ENCODE assay signal across 22 mouse cellular contexts in genomic region chr1:106517591-106518177, GRCm38 (mm10).
DNase-seq lines count a peak whose midpoint lies in the region; ATAC-seq lines count a peak whose summit lies in the region.
"Had no signal": no experiment of that assay in that cellular context is flagged by ENCODE, and none has a peak within 500 bp of the region (broad histone marks: within the 10 kb centered on the region; RNA-seq: fewer than 3 reads in every experiment).

No protein-coding gene starts in this region.

- H3K36me3 ChIP-seq in megakaryocyte, embryonic 14.5 days (replicated peaks; ENCODE audit: low read length), result no peaks in the 10 kb centered on the region
- no peaks in the 10 kb centered on the region for H3K36me3 ChIP-seq in forebrain, embryonic 16.5 days (ENCODE audit: control insufficient read depth, insufficient read depth)
- H3K36me3 ChIP-seq: heart, embryonic 13.5 days; limb, embryonic 13.5 days; liver, embryonic 13.5 days; neural tube, embryonic 13.5 days had no signal

- no peak overlapping the region for H3K9ac ChIP-seq in forebrain, embryonic 16.5 days (replicated peaks; ENCODE audit: low read depth, low read length)
- H3K9ac ChIP-seq: heart, embryonic 13.5 days; limb, embryonic 13.5 days; liver, embryonic 13.5 days; lung, embryonic 14.5 days; neural tube, embryonic 13.5 days had no signal

- H3K27me3 ChIP-seq in megakaryocyte, embryonic 14.5 days (replicated peaks), result peaks cover 2% of the 10 kb centered on the region
- H3K27me3 ChIP-seq in forebrain, embryonic 16.5 days (replicated peaks; ENCODE audit: control insufficient read depth, insufficient read depth, low read length), result no peaks in the 10 kb centered on the region
- H3K27me3 ChIP-seq: heart, embryonic 13.5 days; limb, embryonic 13.5 days; liver, embryonic 13.5 days; neural tube, embryonic 13.5 days had no signal

- peak overlapping the region; percentile 64 for H3K4me3 ChIP-seq in megakaryocyte, embryonic 14.5 days (replicated peaks)
- no peak overlapping the region for H3K4me3 ChIP-seq in forebrain, embryonic 16.5 days (replicated peaks; ENCODE audit: low read length)
- H3K4me3 ChIP-seq: gastrocnemius, adult 2 months; heart, embryonic 13.5 days; limb, embryonic 13.5 days; liver, embryonic 13.5 days; neural tube, embryonic 13.5 days had no signal

- H3K4me2 ChIP-seq in forebrain, embryonic 16.5 days (ENCODE audit: low read length), result no peak overlapping the region
- H3K4me2 ChIP-seq: heart, embryonic 13.5 days; limb, embryonic 13.5 days; liver, embryonic 13.5 days; lung, embryonic 14.5 days; neural tube, embryonic 13.5 days had no signal

- ATAC-seq in granulocyte monocyte progenitor cell, adult 5-6 weeks (replicated peaks; ENCODE audit: poor library complexity, severe bottlenecking), result peak; percentile 63
- no peak for ATAC-seq in forebrain, embryonic 16.5 days
- ATAC-seq: hindbrain, postnatal 0 days had no signal

- 87% methylated on average over 6 of the region's 6 CpGs for WGBS in forebrain, embryonic 16.5 days

- H3K9me3 ChIP-seq in megakaryocyte, embryonic 14.5 days, result no peaks in the 10 kb centered on the region
- H3K9me3 ChIP-seq in forebrain, embryonic 16.5 days (ENCODE audit: control insufficient read depth, low read length), result no peaks in the 10 kb centered on the region
- H3K9me3 ChIP-seq: heart, embryonic 13.5 days; limb, embryonic 13.5 days; liver, embryonic 13.5 days; neural tube, embryonic 13.5 days had no signal

- H3K4me1 ChIP-seq in megakaryocyte, embryonic 14.5 days, result peaks cover 62% of the 10 kb centered on the region
- H3K4me1 ChIP-seq in forebrain, embryonic 16.5 days (replicated peaks; ENCODE audit: control insufficient read depth, insufficient read depth, low read length), result no peaks in the 10 kb centered on the region; the same call in 1 of the 2 replicates
- H3K4me1 ChIP-seq: limb, embryonic 13.5 days; neural tube, embryonic 13.5 days had no signal

- no peak overlapping the region for H3K27ac ChIP-seq in forebrain, embryonic 16.5 days (ENCODE audit: low read length)
- H3K27ac ChIP-seq: gastrocnemius, adult 2 months; heart, embryonic 13.5 days; hindbrain, postnatal 0 days; limb, embryonic 13.5 days; liver, embryonic 13.5 days; neural tube, embryonic 13.5 days had no signal

- peak; percentile 19 for DNase-seq in thymus, postnatal 0 days (ENCODE audit: low spot score)
- DNase-seq in thymus, adult 18-20 months, result no peak
- peak; percentile 40 for DNase-seq in thymus, postnatal 4 days
- DNase-seq in right cerebral cortex, adult 2 months (ENCODE audit: low spot score in 2 of 2), result no peak
- DNase-seq: B cell, adult 2 months; cerebellum, adult 2 months; gastrocnemius, adult 2 months; heart, postnatal 4 days; kidney, adult 9 months; kidney, postnatal 25 days; liver, embryonic 13.5 days; lung, embryonic 14.5 days; lung, postnatal 4 days; midbrain, embryonic 14.5 days; right cerebral cortex, adult 18-20 months had no signal

Comparison
In these comparisons a context has a peak if more than half of its experiments do, and no peak if none do; other contexts are left out.
1. DNase-seq: peak in thymus, postnatal 0 days (single experiment) and thymus, postnatal 4 days (single experiment); none in thymus, adult 18-20 months (0 of 2) and right cerebral cortex, adult 2 months (0 of 2).